Mouse (Mus musculus): ENCODE results near the gene Acin1.
A peak's percentile ranks its signal among the peaks of the same experiment; 100 is the strongest.

Acin1 gene

DNA sequence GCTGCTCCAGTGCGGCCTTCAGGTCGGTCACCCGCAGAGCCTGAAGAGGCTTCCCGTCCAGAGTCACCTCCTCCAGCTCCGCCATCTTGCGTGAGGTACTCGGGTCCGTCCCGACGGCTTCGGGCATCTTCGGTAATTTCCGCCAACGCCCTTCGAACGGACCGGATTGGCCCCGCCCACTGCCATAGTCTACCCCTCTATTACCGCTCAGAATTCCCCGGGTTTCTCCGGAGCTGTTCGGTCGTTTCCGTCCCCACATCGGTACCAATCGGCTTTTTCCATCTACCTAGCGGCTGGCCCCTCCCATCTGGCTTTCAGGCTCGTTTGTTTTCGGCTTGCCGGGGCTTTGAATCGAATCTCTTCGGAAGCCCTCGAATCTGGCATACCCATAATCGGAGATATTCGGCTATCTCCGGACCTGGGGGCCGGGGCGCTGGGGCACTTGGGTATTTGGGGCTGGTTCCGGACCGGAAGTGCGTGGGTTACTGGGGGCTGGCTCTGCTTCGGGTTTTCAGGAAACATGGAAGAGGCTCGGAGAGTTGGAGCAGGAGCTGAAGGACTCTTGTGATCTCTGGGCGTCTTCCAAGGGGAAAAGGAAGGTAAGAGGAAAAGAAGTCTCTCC, at the start of gene Acin1:
TSS of gene Acin1 (minus strand) at position 410 of the 622 bp plus-strand sequence.
- peak; percentile 99 for DNase-seq (ENCODE audit: low spot score)

DNA sequence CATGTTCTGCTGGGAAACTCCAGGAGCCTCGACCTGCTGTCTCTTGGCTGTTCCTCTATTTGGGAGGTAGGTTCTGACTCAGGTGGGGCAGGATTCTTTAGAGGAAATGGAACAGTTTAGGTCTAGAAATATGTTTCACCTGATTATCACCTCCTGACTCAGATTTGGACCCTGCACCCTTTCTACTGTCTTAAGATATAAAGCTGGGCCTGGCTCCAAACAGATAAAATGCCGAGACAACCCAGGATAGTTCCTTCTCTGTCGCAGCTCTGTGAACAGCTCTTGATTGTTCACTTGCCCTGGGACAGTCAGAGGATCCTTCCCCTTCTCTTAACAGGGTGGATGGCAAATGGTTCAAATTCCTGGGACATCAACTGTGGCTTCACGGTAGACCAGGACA, 48.5 kb upstream of the Acin1 start:
- no peak for DNase-seq (ENCODE audit: low spot score)

- DNase-seq (ENCODE audit: low spot score), result no peak
These were observed 47.3 kb upstream of the Acin1 start for GRCm38 (mm10) chr14:54734004-54734403.

DNA sequence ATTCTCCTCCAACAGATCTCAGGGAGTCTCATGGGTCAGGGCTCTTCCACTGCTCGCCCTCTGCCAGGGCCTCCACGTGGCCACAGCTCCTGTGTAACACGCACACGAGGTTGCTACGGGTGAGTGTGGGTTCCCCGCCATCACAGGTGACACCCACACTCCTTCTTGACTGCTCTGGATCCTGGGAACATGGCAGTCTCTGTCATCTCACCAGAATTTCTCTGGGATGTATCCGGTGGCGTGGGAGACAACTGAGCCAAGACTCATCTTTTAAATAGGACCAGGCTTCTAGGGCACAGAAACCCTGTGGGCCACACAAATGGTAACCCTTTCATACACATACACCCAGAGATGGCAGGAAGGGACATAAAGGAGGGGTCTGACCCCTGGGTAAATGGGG, 45.5 kb upstream of the Acin1 start:
- no peak for DNase-seq (ENCODE audit: low spot score)

- DNase-seq (ENCODE audit: low spot score), result no peak
These were observed 43.6 kb upstream of the Acin1 start for GRCm38 (mm10) chr14:54730305-54730704.

- DNase-seq (ENCODE audit: low spot score), result no peak
These were observed 42.3 kb upstream of the Acin1 start for GRCm38 (mm10) chr14:54728823-54729653.

DNA sequence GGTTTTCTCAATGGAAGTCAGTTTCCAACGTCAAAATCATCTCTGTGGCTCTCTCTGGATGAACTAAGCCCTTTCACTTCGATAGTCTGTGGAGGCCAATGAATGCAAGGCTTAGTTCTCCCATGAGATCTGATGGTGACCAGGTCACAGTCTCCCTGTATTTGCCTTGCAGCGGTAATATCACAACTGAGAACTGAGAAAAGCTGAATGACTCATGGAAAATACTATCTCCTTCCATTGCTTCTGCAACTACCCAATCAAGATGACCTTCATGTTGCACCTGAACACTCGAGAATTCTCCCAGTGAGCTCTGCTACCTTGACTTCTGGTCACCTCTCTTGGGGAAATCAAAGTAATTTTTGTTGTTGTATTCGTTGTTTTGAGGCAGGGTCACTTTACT, 40.8 kb upstream of the Acin1 start:
- DNase-seq (ENCODE audit: low spot score), result no peak

- DNase-seq (ENCODE audit: low spot score), result no peak
These were observed 37.3 kb upstream of the Acin1 start for GRCm38 (mm10) chr14:54724049-54724448.

DNA sequence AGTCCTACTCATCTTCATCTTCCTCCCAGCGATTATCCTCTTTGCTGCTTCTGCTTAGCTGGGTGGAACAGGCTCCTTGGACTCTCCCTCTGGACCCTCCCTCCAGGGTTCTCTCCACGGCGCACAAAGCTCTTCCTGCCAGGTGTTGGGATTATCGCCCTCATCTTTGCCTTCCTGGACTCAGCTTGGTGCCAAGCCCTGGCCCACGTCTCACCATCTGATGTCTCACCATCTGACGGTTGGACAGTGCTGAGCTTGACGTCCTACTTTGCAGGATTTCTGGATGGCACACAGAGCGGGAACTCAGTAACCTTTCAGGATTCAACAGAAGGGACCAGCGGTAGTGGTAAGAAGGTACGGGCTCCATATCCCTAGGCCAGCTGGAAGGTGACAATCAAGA, 35.0 kb upstream of the Acin1 start:
- no peak for DNase-seq (ENCODE audit: low spot score)

DNA sequence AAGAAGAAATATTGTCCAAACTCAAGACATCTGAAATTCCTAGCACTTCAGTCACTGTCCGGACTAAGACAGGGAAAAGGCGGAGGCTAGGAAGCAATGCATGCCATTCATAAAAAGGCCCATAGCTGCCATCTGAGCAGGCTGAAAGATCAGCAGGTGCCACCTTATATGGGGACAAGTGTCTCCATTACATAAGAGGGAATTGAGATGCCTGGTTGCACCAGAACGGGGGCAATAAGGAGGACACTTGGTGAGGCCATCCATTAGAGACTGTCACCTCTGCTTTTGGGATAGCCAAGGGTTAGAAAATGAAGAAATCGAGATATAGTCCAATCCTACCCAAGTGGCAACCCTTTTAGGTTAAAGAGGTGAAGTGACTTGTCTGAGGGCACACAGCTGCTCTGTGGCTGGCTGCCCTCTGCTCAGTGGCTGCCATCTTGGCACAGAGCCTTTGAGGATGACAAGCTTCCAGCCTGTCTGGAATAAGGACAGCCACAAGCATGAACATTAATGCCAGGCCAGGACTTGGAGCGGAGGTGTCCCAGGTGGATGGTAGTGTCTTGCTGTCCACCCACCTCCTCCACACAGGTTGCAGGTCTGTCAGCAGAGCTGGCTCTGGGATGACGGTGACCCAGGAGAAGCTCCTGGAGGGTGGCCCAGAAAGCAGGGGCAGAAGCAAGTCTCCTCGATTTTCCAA, 34.1 kb upstream of the Acin1 start:
- no peak for DNase-seq (ENCODE audit: low spot score)

DNA sequence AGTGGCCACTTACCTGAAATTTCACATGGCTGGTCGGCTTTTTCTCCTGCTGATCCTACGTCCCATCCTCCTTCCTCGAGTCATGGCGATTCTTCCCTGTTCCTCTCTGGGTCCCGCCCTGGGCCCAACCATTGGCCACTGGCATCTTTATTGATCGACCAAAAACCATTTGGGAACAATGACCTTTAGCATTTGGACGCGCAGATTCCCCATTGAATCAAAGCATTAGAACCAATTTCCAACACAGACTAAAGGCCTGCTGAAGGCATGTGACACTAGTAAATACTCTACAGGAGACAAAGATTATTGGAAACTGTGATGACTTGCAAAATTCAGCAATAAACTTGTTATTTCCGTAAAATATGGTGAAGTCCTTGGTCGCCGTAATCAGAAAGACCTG, 33.3 kb upstream of the Acin1 start:
- no peak for DNase-seq (ENCODE audit: low spot score)

- no peak for DNase-seq (ENCODE audit: low spot score)
These were observed 28.7 kb upstream of the Acin1 start for GRCm38 (mm10) chr14:54715402-54715801.

DNA sequence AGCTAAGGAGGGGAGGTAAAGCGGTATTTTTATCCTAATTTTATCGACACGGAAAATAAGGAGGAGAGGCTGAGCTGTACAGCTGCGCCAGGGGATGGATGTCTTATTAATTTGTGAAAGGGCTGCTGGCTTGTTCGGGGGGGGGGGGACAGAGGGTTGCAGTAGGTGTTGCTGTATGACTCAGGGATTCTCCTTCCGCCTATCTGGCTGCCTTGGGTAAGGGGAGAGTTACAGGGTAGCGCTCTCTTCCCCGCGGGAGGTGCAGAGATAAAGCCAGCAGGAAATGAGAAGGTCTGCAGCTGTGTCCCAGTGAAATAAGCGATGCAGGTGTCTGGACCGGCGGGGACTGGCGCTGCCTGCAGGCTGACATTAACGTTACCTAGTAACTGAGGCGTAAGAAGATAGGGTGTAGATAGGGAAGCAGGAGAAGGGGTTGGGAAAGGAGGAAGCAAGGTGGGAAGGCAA, 27.9 kb upstream of the Acin1 start:
- peak; percentile 54 for DNase-seq (ENCODE audit: low spot score)

DNA sequence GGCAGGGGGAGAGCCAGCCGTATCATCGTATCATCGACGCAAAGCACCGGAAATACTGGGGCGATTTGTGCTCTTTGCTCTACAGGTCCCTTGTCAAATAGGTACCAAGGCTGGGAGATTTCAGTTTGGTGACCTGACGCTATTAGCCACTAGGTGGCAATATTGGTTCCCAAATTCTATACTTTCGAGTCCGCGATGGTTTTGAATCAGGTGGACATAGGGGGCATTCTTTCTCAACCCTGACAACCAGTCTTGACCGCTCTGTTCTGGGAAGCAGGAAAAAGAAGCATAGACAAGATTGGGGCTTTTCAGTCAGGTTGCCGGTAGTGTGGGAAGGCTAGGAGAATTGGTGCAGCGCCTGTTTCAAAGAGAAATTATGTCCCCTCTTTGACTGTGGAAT, 27.4 kb upstream of the Acin1 start:
- DNase-seq (ENCODE audit: low spot score), result peak; percentile 92

DNA sequence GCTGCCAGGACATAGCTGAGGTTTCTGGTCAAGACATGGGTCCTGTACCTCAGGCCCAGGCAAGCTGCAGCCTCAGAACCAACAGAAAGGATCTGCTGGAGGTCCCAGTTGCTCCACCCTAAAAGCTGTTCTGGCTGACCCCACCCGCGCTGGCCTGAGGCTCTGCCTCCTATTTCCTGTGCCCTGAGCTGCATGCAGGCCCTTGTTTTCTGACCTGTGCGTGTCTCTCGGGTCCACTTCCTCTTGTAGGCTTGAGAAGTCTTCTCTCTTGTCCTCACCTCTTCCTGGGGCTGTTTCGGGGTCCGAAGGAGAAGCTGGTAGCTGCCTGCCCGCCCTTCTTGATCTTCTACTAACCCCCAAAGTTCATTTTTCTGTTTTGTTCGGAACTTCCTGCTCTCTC, 26.1 kb upstream of the Acin1 start:
- no peak for DNase-seq (ENCODE audit: low spot score)

- no peak for DNase-seq (ENCODE audit: low spot score)
These were observed 25.3 kb upstream of the Acin1 start, which contains the start of gene Cebpe for GRCm38 (mm10) chr14:54712074-54712473. Gene Cebpe (minus strand): TSS chr14:54712174.

GRCm38 (mm10) chr14:54709054-54709453, 22.3 kb upstream of the Acin1 start:
- DNase-seq (ENCODE audit: low spot score), result no peak

GRCm38 (mm10) chr14:54706589-54707320, 20.0 kb upstream of the Acin1 start:
- no peak for DNase-seq (ENCODE audit: low spot score)

- no peak for DNase-seq (ENCODE audit: low spot score)
These were observed 19.1 kb upstream of the Acin1 start for GRCm38 (mm10) chr14:54705844-54706243.

GRCm38 (mm10) chr14:54703207-54703606, 16.5 kb upstream of the Acin1 start:
- DNase-seq (ENCODE audit: low spot score), result no peak

- DNase-seq (ENCODE audit: low spot score), result peak; percentile 80
These were observed 14.6 kb upstream of the Acin1 start for GRCm38 (mm10) chr14:54701298-54701697.

DNA sequence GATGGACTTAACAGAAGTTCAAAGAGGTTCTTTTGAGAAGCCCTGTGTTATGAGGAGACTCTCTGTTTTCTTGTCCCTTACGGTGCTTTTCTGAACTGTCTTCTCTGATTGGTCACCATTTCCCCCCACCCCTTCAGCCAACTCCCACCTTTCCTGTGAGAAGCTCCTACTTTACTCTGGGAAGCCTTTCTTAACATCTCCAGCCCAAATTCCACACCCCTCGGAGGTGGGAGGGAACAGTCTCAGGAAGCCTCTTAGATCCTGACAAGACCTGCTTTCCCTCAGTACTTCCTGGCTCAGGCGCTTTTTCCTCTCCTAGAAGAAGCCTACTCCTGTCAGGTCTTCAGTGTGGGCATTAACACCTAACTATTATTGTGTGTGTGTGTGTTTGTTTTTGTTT, 12.9 kb upstream of the Acin1 start:
- no peak for DNase-seq (ENCODE audit: low spot score)
